Mouse (Mus musculus): Measurements from ENCODE around the gene Gm40193.

Gm40193 gene

DNA sequence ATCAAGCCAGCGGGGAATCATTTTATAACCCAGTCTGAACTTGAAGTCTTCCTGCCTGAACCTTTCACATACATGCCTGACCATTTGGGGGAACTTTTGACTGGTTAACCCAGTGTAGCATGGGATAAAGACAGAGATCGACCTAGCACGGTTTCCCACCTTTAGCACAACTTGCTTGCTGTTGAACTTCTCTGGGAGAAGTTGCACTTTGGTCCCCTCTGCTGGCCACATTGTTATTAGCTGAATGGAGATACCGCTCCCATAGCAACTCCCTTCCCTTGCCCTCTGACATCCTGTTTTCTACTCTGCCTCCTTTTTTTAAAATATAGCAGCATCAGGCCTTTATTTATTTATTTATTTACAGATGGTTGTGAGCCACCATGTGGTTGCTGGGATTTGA is 26.4 kb downstream of the Gm40193 start:
- peak; percentile 58 for DNase-seq (ENCODE audit: extremely low spot score)

DNA sequence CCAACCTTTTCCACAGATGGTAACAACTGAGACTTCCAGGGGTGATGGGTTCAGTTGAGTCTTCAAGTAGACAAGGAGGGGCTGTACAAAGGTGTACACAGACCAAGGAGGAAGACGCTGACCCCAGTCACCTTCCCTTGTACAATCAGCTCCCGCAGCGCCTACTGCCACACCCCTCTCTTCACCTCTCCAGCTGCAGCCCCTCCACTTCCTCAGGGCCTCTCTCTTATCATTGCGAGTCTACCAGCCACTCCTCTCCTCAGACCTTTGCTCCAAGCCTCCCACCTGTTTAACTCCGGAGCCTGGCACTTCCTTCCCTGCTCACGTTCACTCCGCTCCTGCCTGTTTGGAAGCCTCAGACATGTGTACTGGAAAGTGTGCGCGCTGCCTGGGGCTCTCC is 27.8 kb downstream of the Gm40193 start, which contains the start of gene Tm4sf5:
Tm4sf5 (plus strand) TSS at position 275 of the 400 bp plus-strand sequence.
- DNase-seq (ENCODE audit: extremely low spot score) = no peak

DNA sequence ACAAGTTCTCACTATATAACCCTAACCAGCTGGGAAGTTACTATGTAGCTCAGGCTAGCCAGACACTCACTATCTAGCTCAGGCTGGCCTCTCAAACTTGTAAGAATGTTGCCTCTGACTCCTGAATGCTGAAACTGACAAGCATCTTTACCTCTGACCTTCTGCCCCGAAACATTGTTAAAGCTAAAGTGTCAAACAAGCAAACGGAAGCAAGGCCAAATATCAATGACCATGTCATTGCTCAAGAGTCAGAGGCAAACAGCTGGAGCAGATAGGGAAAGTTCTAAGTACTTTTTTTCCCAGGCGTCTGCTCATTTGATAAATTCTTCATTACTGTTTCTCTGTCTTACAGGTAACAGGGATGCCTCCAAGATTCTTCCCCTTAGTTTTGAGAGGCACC is 30.7 kb downstream of the Gm40193 start:
- no peak for DNase-seq (ENCODE audit: extremely low spot score)

DNA sequence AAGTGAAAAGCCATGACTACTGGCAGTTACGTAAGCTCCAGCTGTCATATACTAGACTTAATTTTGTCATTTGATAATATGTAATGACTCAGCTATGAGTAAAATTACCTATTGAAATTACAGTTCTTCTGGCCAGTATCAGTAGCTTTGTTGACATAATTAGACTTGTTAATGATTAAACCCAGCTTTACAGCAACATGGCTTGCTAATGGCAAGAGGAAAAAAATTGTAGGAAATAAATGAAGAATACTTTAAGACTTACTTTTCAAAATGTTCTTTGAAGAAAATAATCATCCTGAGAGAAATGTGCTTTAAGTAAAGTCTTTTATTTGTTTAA is 32.3 kb downstream of the Gm40193 start:
- DNase-seq (ENCODE audit: extremely low spot score) = no peak

DNA sequence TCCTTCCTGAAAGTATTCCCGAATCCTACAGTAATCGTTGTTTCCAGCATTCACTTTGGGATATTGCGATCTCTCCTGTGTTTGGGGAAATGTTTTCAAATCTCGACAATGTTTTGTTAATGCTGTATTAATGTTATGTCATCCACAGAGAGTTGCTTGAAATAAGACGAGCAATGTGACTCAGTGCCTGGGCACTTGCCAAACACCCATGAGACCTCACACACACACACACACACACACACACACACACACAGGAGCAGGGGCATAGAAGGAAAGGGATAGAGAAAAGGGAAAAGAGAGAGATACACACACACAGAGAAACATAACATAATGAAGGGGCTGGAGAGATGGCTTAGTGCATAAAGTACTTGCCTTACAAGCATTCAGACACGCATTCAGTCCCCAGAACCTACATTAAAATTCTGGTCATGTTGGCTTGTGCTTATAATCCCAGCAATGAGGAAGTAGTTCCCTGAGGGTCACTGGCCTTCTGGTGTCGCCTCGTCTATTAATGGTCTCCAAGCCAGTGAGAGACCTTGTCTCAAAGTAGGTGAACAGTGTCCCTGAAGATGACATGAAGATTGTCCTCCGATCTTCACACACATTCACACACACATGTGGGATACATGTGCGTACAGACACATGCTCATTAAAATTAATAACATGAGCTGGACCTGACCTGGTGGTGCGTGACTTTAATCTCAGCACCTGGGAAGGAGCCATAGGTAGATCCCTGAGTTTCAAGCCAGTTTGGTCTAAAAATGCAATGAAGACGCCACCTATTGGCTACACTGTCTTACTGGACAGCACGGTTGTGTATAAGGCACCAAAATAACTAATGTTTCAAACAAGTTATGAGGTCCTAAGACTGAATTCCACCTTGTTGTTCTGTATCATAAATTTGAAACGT is 32.9 kb downstream of the Gm40193 start:
- DNase-seq (ENCODE audit: extremely low spot score) = no peak

DNA sequence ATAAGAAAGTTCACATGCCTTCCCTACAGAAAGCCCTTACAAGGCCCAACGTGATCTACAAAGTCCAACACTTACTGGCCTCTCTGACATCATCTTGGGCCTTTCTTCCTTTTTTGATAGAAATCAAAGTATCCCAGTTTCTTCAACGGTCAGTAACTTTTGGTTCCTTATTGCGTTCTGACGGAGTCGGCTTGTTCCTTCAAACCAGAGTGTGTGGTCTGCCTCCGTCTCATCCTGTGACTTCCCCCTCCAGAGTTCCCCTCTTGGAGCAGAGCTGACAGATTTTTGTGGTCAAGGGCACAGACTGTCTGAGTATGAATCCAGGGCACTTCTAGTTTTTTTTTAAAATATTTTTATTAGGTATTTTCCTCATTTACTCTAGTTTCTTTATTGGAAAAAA is 43.1 kb downstream of the Gm40193 start:
- no peak for DNase-seq (ENCODE audit: extremely low spot score)

DNA sequence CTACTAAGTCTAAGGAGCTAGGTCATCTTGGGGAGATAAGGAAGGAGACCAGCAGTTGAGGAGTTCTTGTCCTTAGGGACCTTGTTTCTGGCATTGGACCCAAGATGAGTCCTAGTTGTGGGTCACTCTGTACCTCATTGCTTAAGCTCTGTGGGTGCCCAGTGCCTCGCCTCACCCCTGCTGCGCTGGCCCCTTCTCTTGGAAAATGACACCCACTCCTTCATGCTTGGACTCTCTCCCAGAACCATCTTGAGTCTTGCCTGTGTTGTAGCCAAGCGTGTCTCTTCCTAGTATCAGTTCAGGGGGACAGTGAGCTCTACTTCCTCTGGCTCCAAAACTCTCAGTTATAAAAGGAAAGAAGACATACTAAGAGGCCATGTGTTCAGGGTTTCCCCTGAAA is 43.6 kb downstream of the Gm40193 start:
- no peak for DNase-seq (ENCODE audit: extremely low spot score)

DNA sequence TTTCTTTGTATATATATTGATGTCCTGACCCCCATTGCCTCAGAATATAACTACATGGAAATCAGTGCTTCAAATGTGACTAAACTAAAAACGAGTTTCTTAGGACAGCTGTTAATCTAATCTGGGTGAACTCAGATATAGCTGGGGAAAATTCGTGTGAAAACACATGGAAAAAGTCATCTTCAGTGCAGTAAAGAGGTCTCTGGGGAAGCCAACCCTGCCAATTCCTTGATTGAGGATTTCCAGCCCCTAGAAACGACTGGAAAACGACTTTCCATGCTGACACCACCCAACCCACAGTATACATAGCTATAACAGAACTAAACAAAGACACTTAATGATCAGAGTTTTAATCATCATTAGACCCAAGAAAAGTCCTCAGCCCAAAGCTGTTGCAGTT is 44.9 kb downstream of the Gm40193 start:
- no peak for DNase-seq (ENCODE audit: extremely low spot score)

DNA sequence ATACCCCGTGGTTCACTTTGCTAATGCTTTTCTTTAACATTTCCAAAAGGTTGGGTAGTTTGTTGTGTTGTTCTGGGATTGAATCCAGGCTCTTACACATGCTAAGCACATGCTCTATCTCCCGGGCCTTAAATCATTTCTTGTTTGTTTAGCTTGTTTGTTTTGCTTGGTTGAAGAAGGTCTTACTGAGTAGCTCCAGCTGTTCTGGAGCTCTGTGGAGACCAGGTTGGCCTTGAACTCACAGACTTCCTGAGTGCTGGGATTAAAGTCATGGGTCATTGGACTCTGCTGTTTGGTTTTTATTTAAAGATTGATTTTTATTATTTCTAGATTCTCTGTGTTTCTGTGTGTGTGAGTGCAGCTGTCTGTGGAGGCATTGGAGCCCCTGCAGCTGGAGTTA is 47.2 kb downstream of the Gm40193 start:
- no peak for DNase-seq (ENCODE audit: extremely low spot score)

All from embryo, embryonic 9.5 days (tissue).